10 mouse cellular contexts compared by ENCODE assay signal in the genomic region with DNA sequence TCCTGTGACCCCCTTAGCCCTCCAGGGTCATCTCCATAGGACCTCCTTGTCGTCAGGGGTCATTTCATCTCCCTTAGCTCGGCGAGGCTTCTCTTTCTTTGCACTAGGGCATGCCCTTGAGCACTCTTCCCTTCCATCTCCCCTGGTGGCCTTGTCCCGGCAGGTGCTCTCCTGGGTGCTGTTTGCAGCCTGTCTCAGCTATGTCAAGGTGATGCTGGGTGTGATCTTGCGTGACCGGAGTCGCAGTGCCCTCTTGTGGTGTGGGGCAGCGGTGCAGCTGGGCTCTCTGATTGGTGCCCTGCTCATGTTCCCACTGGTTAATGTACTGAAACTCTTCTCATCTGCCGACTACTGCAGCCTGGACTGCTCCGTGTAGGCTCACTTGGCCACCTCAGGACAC. TPM values are rescaled to one million over a fixed set of nuclear protein-coding genes. Genes with fewer than 3 reads are reported as not detected.
A peak's percentile ranks its signal among the peaks of the same experiment; 100 is the strongest.
DNase-seq lines count a peak whose midpoint lies in the region; ATAC-seq and TF ChIP-seq lines count a peak whose summit lies in the region.
"Had no signal": no experiment of that assay in that cellular context is flagged by ENCODE, and none has a peak within 500 bp of the region (broad histone marks: within the 10 kb centered on the region; RNA-seq: fewer than 3 reads in every experiment).

No protein-coding gene starts in this region.

- no peak overlapping the region for H3K4me3 ChIP-seq in hindbrain, postnatal 0 days (ENCODE audit: low read length)
- H3K4me3 ChIP-seq in hindbrain, embryonic 13.5 days, result no peak overlapping the region
- H3K4me3 ChIP-seq: midbrain, embryonic 12.5 days had no signal

- peak; percentile 36; the same call in 1 of the 2 replicates for ATAC-seq in hindbrain, postnatal 0 days
- ATAC-seq in hindbrain, embryonic 13.5 days (ENCODE audit: low FRiP score), result no peak
- no peak for ATAC-seq in megakaryocyte, adult 5-6 weeks (ENCODE audit: poor library complexity, severe bottlenecking)
- ATAC-seq: forebrain, embryonic 14.5 days had no signal

- TF ChIP-seq CTCF in hindbrain, postnatal 0 days (IDR thresholded peaks at IDR 0.05; ENCODE audit: low read depth), result peak; percentile 74

- H3K9me3 ChIP-seq in hindbrain, postnatal 0 days (ENCODE audit: low read length), result no peaks in the 10 kb centered on the region
- no peaks in the 10 kb centered on the region for H3K9me3 ChIP-seq in hindbrain, embryonic 13.5 days
- H3K9me3 ChIP-seq: midbrain, embryonic 12.5 days had no signal

- peaks cover 7% of the 10 kb centered on the region; the same call in 1 of the 2 replicates for H3K4me1 ChIP-seq in hindbrain, postnatal 0 days (ENCODE audit: insufficient read depth, low read length)
- 0 out of 2 replicates have a peak, but pooled peaks cover 5% of the 10 kb centered on the region for H3K4me1 ChIP-seq in hindbrain, embryonic 13.5 days (replicated peaks)
- H3K4me1 ChIP-seq: midbrain, embryonic 12.5 days had no signal

- 65% methylated on average over 10 of the region's 10 CpGs for WGBS in hindbrain, postnatal 0 days
- 66% methylated on average over 10 of the region's 10 CpGs for WGBS in hindbrain, embryonic 13.5 days

- DNase-seq in hindbrain, postnatal 0 days (ENCODE audit: low spot score), result peak; percentile 34
- DNase-seq in right cerebral cortex, postnatal 10 days (ENCODE audit: low spot score in 2 of 2), result peak; percentile 42 to 52
- DNase-seq in right cerebral cortex, adult 18-20 months, result no peak
- peak; percentile 42 for DNase-seq in brain, adult 2 months (ENCODE audit: low read depth, low spot score)
- DNase-seq in splenic B cell, adult 2 months (ENCODE audit: low read depth, low spot score), result peak; percentile 19
- DNase-seq in urinary bladder, postnatal 4 days (ENCODE audit: low spot score in 2 of 2), result no peak

- H3K9ac ChIP-seq in hindbrain, postnatal 0 days (replicated peaks; ENCODE audit: low read length), result no peak overlapping the region
- H3K9ac ChIP-seq in hindbrain, embryonic 13.5 days, result no peak overlapping the region
- H3K9ac ChIP-seq: midbrain, embryonic 12.5 days had no signal

- H3K36me3 ChIP-seq in hindbrain, postnatal 0 days (ENCODE audit: insufficient read depth, low read length), result no peaks in the 10 kb centered on the region
- H3K36me3 ChIP-seq in hindbrain, embryonic 13.5 days, result no peaks in the 10 kb centered on the region
- H3K36me3 ChIP-seq in splenic B cell, adult 2 months (ENCODE audit: control insufficient read depth, insufficient read depth, low read length, poor library complexity, severe bottlenecking), result no peaks in the 10 kb centered on the region
- H3K36me3 ChIP-seq: midbrain, embryonic 12.5 days had no signal

- no peak overlapping the region for H3K27ac ChIP-seq in hindbrain, postnatal 0 days
- H3K27ac ChIP-seq in hindbrain, embryonic 13.5 days, result no peak overlapping the region
- H3K27ac ChIP-seq: midbrain, embryonic 12.5 days had no signal

- H3K27me3 ChIP-seq in hindbrain, postnatal 0 days (ENCODE audit: insufficient read depth, low read length), result no peaks in the 10 kb centered on the region
- 0 out of 2 replicates have a peak, but pooled peaks cover 3% of the 10 kb centered on the region for H3K27me3 ChIP-seq in hindbrain, embryonic 13.5 days
- H3K27me3 ChIP-seq in splenic B cell, adult 2 months (ENCODE audit: control insufficient read depth, insufficient read depth, low read length, poor library complexity, severe bottlenecking), result no peaks in the 10 kb centered on the region
- H3K27me3 ChIP-seq: midbrain, embryonic 12.5 days had no signal

- H3K4me2 ChIP-seq in hindbrain, postnatal 0 days (ENCODE audit: low read depth, low read length), result no peak overlapping the region
- no peak overlapping the region for H3K4me2 ChIP-seq in hindbrain, embryonic 13.5 days
- H3K4me2 ChIP-seq: midbrain, embryonic 12.5 days had no signal

RNA-seq across cellular contexts. Expression of gene Slc52a3, which starts 11.5 kb away (rescaled TPM):
- total RNA-seq in hindbrain, postnatal 0 days (2014; rRNA removed), result 2.7 and 3.1 TPM in 2 replicates
- polyA plus RNA-seq in hindbrain, postnatal 0 days (2015; fragmentation: Nextera tagmentation; extraction: Ambion mirVana), result 2.6 and 2.7 TPM in 2 replicates
- 0.55 and 1.2 TPM in 2 replicates for polyA plus RNA-seq in hindbrain, embryonic 13.5 days (2015; fragmentation: Nextera tagmentation; extraction: Ambion mirVana)
- 1.0 and 1.4 TPM in 2 replicates for total RNA-seq in megakaryocyte, adult 5-6 weeks (2015)
- 0.07 and 0.53 TPM in 2 replicates for total RNA-seq in megakaryocyte, adult 5-6 weeks (2017)

RNA-seq across cellular contexts. Expression of gene Fam110a, which starts 27.8 kb away (rescaled TPM):
- total RNA-seq in hindbrain, postnatal 0 days (2014; rRNA removed), result 25.4 and 27.3 TPM in 2 replicates
- 35.8 and 36.5 TPM in 2 replicates for polyA plus RNA-seq in hindbrain, postnatal 0 days (2015; fragmentation: Nextera tagmentation; extraction: Ambion mirVana)
- polyA plus RNA-seq in hindbrain, embryonic 13.5 days (2015; fragmentation: Nextera tagmentation; extraction: Ambion mirVana), result 68.1 and 71.4 TPM in 2 replicates
- 7.8 and 14.8 TPM in 2 replicates for total RNA-seq in megakaryocyte, adult 5-6 weeks (2015)
- total RNA-seq in megakaryocyte, adult 5-6 weeks (2017), result 6.0 and 8.6 TPM in 2 replicates

Comparison
In these comparisons a context has a peak if more than half of its experiments do, and no peak if none do; other contexts are left out.
1. DNase-seq: peak in hindbrain, postnatal 0 days (single experiment), right cerebral cortex, postnatal 10 days (2 of 2), brain, adult 2 months (single experiment) and splenic B cell, adult 2 months (single experiment); none in right cerebral cortex, adult 18-20 months (single experiment) and urinary bladder, postnatal 4 days (0 of 2).